Mouse (Mus musculus) embryonic facial prominence, embryonic 15.5 days (tissue): ENCODE data around the gene Prmt1. TPM values are rescaled to one million over a fixed set of nuclear protein-coding genes. Genes with fewer than 3 reads are reported as not detected.

Experiments used
- ATAC-seq: fragments of 200-750 bp; cut with Nextera tagmentation; 2 replicates; pipeline ENCODE4 v1.8.0; 2017; ENCODE audit warnings: low read depth, moderate TSS enrichment; ENCODE audit not compliant: insufficient number of reproducible peaks, low FRiP score, low TSS enrichment
- H3K27ac ChIP-seq: fragments of 300-500 bp; sonication (generic); replicated peaks from 2 replicates; pipeline ENCODE4 v1.5.1; 2015; ENCODE audit warnings: mild to moderate bottlenecking, inconsistent platforms
- H3K27me3 ChIP-seq: fragments of 300-500 bp; sonication (generic); 2 replicates; pipeline ENCODE4 v1.6.1; 2015; ENCODE audit warnings: inconsistent platforms
- H3K36me3 ChIP-seq: fragments of 300-500 bp; sonication (generic); 2 replicates; pipeline ENCODE4 v1.6.1; 2015; ENCODE audit warnings: mild to moderate bottlenecking, inconsistent platforms
- H3K4me1 ChIP-seq: fragments of 300-500 bp; sonication (generic); 2 replicates; pipeline ENCODE4 v1.6.1; 2015; ENCODE audit warnings: inconsistent platforms
- H3K4me2 ChIP-seq: fragments of 300-500 bp; sonication (generic); replicated peaks from 2 replicates; pipeline ENCODE4 v1.6.1; 2015; ENCODE audit warnings: mild to moderate bottlenecking, inconsistent platforms
- H3K4me3 ChIP-seq: fragments of 300-500 bp; sonication (generic); replicated peaks from 2 replicates; pipeline ENCODE4 v1.5.1; 2015; ENCODE audit warnings: mild to moderate bottlenecking, inconsistent platforms
- H3K9ac ChIP-seq: fragments of 300-500 bp; sonication (generic); 2 replicates; pipeline ENCODE4 v1.6.1; 2015; ENCODE audit warnings: inconsistent platforms
- H3K9me3 ChIP-seq: fragments of 300-500 bp; sonication (generic); replicated peaks from 2 replicates; pipeline ENCODE4 v1.6.1; 2016; ENCODE audit warnings: inconsistent platforms
- WGBS: fragments of 180-500 bp; shearing (Covaris S2); methylation state at CpG from one replicate; pipeline ENCODE4 v1.1.7; 2015; 5-methylcytosine and 5-hydroxymethylcytosine counted together
- polyA plus RNA-seq: library from polyadenylated mRNA; unstranded; fragments of >200 nt; fragmentation: Nextera tagmentation; extraction: Ambion mirVana; gene quantifications from 2 replicates; pipeline ENCODE4 v1.2.1, GENCODE M21; 2015

The Prmt1 gene
- polyA plus RNA-seq = 455 and 479 TPM in 2 replicates

DNA sequence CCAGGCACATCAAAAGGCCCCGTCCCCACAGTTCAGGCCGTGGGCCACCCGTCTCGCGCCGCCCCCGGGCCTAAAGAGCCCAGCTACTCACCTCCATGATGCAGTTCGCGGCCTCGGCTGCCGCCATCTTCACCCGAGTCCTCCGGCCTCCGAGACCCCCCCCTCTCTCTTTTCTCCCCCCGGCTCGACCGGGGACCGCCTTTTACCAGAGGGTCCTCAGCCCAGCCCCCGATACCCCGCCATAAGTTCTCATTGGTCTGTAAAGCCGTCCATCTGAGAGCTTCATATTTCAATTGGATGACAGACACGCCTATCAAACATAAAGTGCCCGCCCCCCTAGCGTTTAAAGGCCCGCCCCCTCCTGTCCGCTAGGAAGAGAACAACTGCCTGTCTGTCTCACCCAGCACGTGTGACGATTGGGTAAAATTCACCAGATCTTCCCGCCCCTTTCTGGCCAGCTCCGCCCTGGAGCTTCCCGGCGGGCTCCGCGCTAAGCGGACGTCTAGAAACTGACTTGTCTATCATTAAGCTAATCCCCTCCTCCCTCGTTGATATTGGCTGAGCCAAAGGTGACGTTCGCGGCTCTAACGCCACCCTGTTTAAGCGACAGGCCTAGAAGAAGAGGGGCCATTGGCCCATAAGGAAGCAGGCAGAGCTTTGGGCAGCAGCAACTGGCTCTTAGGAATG lies at the start of gene Prmt1:
Prmt1 (minus strand) TSS at position 377 of the 687 bp plus-strand sequence.
- Histone ChIP-seq H3K27ac (peak within 1 kb of the TSS; percentile 96), H3K4me3 (peak within 1 kb of the TSS; percentile 98), H3K4me2 (peak within 1 kb of the TSS; percentile 68), H3K9ac (peak within 1 kb of the TSS; percentile 97), H3K36me3 (peaks cover 24% of the 10 kb centered on the region), H3K4me1 (peaks cover 37% of the 10 kb centered on the region), H3K9me3 (no peaks in the 10 kb centered on the region), H3K27me3 (no peaks in the 10 kb centered on the region)
- ATAC-seq = peak; percentile 97
- 1% methylated on average over 42 of the region's 42 CpGs for WGBS

DNA sequence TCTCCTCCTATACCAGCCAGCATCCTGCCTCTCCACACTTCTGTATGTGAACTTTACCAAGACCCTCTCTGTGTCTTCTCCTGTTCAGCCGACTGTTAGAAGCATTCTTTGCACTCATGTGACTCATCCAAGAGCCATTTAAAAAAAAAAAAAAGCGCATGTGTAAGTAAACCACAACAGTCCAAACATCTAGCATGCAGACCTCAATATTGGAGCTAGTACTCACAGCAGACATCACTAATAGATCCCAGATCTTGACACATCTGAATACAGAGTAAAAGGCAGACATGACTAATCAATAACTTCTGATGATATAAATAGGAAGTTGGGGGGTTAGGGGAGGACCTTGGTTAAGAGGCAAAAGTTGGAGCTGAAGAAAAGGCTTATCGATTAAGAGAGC lies 49.3 kb upstream of the Prmt1 start:
- 70% methylated on average over 3 of the region's 3 CpGs for WGBS
- Histone ChIP-seq H3K36me3 (peaks cover 99% of the 10 kb centered on the region), H3K4me1 (no peaks in the 10 kb centered on the region), H3K4me2 (no peak overlapping the region), H3K9me3 (no peaks in the 10 kb centered on the region), H3K27me3 (no peaks in the 10 kb centered on the region), H3K27ac (no peak overlapping the region), H3K4me3 (no peak overlapping the region), H3K9ac (no peak overlapping the region)
- ATAC-seq = no peak

DNA sequence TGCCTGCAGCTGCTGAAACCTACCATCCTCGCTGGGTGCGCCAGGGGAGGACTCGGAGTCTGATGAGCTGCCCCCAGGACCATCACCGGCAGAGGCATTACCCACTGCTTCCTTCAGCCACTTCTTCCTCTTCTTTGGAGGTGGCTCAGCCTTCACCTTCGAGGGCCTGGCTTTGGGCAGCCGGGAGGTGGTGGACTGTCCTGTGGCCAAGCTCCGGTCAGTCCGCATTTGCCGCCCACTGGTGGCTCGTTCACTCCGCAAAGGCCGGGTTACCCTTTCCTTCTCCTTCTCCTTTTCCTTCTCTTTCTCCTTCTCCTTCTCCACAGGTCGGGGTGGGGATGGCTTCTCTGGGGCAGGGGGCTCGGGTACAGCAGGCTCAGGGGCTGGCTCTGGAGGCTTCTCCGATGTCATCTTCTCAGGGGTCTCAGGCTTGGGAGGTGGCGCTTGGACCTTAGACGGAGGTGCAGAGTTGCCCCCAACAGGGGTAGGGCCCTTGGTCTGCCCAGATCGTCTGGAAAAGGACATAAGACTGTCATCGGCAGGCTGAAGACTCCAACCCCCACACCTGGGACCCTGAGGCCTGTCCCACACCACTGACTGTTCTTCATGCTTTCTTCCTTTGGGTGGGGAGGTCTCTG lies 47.5 kb upstream of the Prmt1 start:
- H3K36me3 ChIP-seq = peaks cover 97% of the 10 kb centered on the region
- no peaks in the 10 kb centered on the region for H3K9me3 ChIP-seq
- H3K4me3 ChIP-seq = no peak overlapping the region
- no peaks in the 10 kb centered on the region for H3K27me3 ChIP-seq
- ATAC-seq = no peak
- H3K9ac ChIP-seq = no peak overlapping the region
- H3K4me1 ChIP-seq = no peaks in the 10 kb centered on the region
- no peak overlapping the region for H3K4me2 ChIP-seq
- H3K27ac ChIP-seq = no peak overlapping the region
- WGBS = 94% methylated on average over 19 of the region's 19 CpGs

DNA sequence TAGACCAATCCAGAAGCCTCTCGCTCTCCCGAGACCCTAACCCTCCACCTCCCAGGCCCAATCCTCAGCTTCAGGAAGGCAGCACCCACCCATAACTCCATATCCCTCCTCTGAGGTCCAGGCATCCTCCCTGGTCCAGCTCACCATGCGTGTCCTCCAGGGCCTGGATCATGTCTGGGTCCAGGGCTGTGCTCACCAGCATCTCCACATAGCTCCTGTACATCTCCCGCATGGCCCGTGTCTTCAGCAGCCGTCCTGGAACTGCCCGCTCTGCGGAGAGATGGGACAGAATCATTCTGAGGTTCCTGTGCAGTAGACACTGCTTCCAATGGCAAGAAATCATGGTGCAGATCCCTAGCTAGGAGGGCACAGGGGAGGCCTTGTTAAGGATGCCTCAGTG lies 44.5 kb upstream of the Prmt1 start:
- Histone ChIP-seq H3K4me1 (peaks cover 8% of the 10 kb centered on the region; the same call in 1 of the 2 replicates), H3K4me3 (no peak overlapping the region), H3K9me3 (no peaks in the 10 kb centered on the region), H3K9ac (no peak overlapping the region), H3K36me3 (peaks cover 92% of the 10 kb centered on the region), H3K4me2 (no peak overlapping the region), H3K27me3 (no peaks in the 10 kb centered on the region), H3K27ac (no peak overlapping the region)
- WGBS = 97% methylated on average over 8 of the region's 8 CpGs
- no peak for ATAC-seq

DNA sequence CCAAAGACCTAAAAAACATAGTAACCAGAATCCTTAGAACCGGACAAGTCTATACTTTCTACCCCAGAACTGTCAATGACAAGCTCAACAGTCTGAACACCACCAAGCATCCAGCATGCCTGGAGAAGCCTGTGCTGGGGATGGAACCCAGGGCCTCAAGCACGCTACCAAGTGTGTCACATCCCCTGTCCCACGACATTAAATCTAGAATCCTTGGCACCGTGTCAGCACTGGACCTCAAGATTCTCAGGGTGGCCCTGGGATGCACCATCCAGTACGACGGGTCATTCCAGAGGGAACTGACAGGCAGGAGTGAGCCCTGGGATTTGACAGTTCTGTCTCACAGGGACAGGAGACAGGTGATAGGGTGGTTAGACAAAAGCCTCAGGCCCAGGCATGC lies 43.6 kb upstream of the Prmt1 start:
- Histone ChIP-seq H3K9ac (no peak overlapping the region), H3K4me3 (no peak overlapping the region), H3K36me3 (peaks cover 84% of the 10 kb centered on the region), H3K4me1 (peaks cover 13% of the 10 kb centered on the region; the same call in 1 of the 2 replicates), H3K27ac (no peak overlapping the region), H3K4me2 (no peak overlapping the region), H3K27me3 (no peaks in the 10 kb centered on the region), H3K9me3 (no peaks in the 10 kb centered on the region)
- WGBS = 87% methylated on average over 6 of the region's 6 CpGs
- no peak for ATAC-seq

DNA sequence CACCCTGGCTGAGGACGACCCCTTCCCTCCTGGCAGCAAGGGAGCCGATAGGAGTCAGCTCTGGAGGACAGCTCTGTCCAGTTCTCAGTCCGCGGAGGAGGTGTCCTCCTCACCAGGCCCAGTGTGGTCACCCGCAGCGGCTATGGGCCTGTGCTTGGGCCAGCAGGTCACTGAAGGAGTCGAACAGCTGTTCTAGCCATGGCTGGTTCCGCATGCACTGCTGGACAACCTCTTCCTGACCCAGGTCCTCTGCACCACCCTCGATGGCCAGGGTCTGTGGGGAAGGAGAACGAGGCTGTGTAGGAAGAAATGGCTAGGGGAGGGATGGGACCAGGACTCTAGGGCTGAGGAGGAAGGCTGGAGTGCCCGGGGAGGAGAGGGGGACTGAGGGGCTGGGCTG lies 42.0 kb upstream of the Prmt1 start:
- Histone ChIP-seq H3K4me2 (no peak overlapping the region), H3K9me3 (no peaks in the 10 kb centered on the region), H3K36me3 (peaks cover 67% of the 10 kb centered on the region), H3K4me3 (no peak overlapping the region), H3K9ac (no peak overlapping the region), H3K4me1 (peaks cover 13% of the 10 kb centered on the region; the same call in 1 of the 2 replicates), H3K27me3 (no peaks in the 10 kb centered on the region), H3K27ac (no peak overlapping the region)
- WGBS = 91% methylated on average over 11 of the region's 11 CpGs
- no peak for ATAC-seq

DNA sequence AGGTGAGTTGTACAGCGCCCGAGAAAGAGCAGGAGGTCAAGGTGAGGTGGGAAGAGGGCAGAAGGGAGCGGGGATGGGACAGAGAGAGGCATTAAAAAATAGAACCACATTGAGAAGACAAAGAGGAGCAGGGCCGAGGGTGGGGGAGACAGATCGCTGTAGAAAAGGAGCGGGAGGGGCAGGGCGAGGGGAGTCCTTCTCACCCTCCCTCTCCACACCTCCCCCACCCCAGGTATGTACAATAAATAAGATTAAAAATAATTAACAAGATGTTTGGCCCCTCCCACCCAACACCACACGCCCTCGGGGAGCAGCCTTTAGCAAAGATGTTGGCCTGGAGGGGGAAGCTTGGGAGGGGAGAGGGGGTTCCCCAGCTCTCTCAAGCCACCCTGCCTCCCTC lies 41.4 kb upstream of the Prmt1 start:
- H3K27ac ChIP-seq = no peak overlapping the region
- H3K9me3 ChIP-seq = no peaks in the 10 kb centered on the region
- H3K36me3 ChIP-seq = peaks cover 61% of the 10 kb centered on the region
- 88% methylated on average over 9 of the region's 9 CpGs for WGBS
- peaks cover 13% of the 10 kb centered on the region; the same call in 1 of the 2 replicates for H3K4me1 ChIP-seq
- no peak overlapping the region for H3K4me3 ChIP-seq
- H3K9ac ChIP-seq = no peak overlapping the region
- no peak overlapping the region for H3K4me2 ChIP-seq
- no peaks in the 10 kb centered on the region for H3K27me3 ChIP-seq
- no peak for ATAC-seq

DNA sequence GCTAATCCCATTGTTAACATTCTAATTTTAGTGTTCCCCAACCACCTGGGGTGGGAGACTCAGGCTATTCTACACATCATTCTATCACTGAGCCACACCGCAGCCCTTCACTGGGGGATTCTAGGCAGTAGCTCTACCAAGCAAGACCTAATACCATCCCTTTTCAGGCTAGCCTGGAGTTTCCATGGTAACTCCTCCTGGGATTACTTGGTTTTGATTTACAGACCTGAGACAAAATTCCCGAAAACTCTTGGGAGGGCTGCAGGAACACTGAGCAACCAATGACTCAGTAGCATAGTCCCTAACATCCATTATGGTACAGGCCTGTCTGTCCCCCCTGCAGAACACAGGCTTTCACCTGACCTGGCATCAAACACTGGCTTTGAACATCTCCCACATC lies 39.9 kb upstream of the Prmt1 start:
- no peaks in the 10 kb centered on the region for H3K9me3 ChIP-seq
- H3K27me3 ChIP-seq = no peaks in the 10 kb centered on the region
- 57% methylated on average over 2 of the region's 2 CpGs for WGBS
- H3K9ac ChIP-seq = no peak overlapping the region
- H3K36me3 ChIP-seq = peaks cover 46% of the 10 kb centered on the region
- no peak overlapping the region for H3K4me3 ChIP-seq
- peak overlapping the region; percentile 44; the same call in 1 of the 2 replicates for H3K27ac ChIP-seq
- H3K4me2 ChIP-seq = no peak overlapping the region
- no peak for ATAC-seq
- H3K4me1 ChIP-seq = peaks cover 13% of the 10 kb centered on the region; the same call in 1 of the 2 replicates

DNA sequence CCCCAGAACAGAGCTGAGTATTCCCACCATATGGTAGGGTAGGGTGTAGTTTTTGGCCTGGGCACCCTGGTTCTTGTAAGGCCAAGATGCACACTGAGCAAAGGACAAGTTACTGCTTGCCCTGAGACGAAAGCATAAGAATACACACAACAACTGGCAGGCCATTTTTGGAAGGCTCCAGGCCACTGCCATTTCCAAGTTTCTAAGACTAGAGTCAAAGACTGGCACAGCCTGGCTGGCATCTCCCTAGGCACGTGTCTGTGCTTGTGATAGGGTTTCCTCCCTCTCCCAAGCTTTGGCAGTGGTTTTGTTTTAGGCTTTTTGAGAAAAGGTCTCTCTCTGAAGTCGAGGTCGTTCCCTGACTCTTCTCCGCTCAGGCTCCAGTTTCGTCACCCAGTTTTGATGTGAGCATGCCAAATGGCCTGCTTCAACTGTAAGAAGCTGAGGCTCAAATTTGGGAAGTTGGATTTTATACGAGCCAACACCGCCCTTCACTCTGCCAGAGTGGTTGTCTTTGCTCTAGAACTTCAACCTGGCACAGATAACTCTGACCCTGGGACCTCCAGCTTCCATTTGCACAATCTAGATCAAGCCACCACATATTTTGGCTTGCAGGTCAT lies 39.3 kb upstream of the Prmt1 start:
- Histone ChIP-seq H3K4me1 (peaks cover 13% of the 10 kb centered on the region; the same call in 1 of the 2 replicates), H3K27ac (peak overlapping the region; percentile 44; the same call in 1 of the 2 replicates), H3K4me3 (no peak overlapping the region), H3K27me3 (no peaks in the 10 kb centered on the region), H3K9ac (no peak overlapping the region), H3K9me3 (no peaks in the 10 kb centered on the region), H3K36me3 (peaks cover 41% of the 10 kb centered on the region), H3K4me2 (no peak overlapping the region)
- 59% methylated on average over 8 of the region's 8 CpGs for WGBS
- ATAC-seq = no peak

DNA sequence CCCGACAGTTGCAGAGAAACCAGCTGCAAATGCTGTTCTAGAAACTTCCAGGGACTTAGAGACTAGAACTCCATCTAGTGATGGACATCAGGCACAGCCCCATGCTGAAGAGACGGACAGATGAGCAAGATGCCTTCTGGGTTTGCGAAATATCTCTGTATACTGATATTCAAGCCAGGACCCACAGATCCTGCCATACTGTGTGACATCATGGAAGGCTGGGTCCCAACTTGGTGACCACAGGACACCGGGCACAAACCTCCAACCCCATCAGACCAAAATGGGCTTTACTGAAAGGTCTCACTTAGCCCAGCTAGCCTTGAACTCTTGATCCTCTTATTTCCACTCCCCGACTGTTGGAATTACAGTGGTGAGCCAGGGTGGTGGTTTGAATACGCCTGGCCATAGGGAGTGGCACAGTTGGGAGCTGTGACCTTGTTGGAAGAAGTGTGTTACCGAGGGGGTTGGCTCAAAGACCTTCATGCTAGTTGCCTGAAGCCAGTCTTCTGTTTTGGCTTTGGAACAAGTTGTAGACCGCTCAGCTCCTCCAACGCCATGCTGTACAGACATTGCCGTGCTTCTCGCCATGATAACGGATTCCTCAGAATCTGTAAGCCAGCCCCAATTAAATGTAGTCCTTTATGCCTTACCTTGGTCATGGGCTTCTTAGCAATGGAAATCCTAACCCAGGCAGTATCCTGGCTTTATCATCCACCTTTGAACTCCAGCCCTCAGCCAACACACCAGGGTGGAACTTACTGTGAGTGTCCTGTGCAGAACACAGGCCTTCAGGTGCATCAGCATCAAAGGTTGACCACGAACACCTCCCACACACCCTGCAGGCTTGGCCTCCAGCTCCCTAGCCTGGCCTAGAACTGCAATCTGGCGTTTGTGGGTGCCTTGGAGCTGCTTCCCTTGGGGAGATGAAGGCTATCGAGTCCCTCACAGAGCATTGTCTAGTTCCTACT lies 38.2 kb upstream of the Prmt1 start:
- Histone ChIP-seq H3K9ac (no peak overlapping the region), H3K27me3 (no peaks in the 10 kb centered on the region), H3K36me3 (peaks cover 29% of the 10 kb centered on the region), H3K4me2 (no peak overlapping the region), H3K4me1 (peaks cover 14% of the 10 kb centered on the region; the same call in 1 of the 2 replicates), H3K27ac (peak overlapping the region; percentile 44), H3K4me3 (no peak overlapping the region), H3K9me3 (no peaks in the 10 kb centered on the region)
- no peak for ATAC-seq
- 80% methylated on average over 15 of the region's 15 CpGs for WGBS
